Mouse (Mus musculus): ENCODE measurements around the gene Fndc5. TPM values are rescaled to one million over a fixed set of nuclear protein-coding genes. Genes with fewer than 3 reads are reported as not detected.

Fndc5 gene
- polyA plus RNA-seq, 1 experiment from 2014 or later: 2.9 TPM

DNA sequence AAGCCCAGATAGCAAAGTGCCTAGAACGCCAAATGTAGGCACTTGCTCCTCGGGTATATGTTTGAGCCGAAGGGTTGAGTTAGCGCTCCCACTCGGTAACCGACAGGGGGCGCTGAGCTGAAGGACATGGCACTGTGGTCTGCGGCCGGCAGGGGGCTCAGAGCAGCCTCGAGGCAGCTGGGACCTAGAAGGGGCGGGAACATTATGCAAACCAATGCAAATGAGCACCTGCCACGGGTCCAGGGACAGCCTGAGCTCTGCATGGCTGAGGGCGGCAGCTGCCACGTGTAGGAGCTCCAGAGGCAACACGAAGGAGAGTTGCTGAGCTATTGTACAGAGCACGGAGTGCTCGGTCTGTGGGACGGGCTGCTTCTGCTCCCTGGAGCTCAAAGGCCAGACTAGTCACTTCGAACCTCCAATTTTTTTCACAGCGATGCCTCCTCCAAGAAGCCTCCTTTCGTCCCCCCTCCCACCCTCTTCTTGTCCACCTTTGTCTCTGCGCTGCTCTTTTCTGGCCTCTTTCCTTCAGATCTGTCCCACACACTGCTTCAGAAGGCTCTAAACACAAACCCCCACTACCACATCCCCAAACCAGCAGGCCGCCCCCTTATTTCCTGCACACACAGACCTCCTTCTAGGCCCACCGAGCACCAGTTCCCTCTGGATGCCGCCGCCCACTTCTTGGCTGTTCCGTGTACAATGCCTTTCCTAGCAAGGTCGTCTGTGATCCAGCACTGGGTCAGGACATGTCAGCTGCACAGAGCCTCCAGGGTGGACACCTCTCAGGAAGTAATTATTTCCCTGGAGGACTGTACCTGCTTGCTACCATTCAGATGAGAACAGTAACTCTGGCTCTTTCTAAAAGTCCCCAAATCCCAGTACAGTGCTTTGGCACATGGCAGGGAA, 23.5 kb upstream of the Fndc5 start:
- ATAC-seq: peak; percentile 70
- Histone ChIP-seq H3K4me2 (replicated peaks) (0 out of 2 replicates have a peak overlapping the region, but pooled peaks have one; percentile 41), H3K4me1 (replicated peaks) (peaks cover 20% of the 10 kb centered on the region), H3K4me3 (replicated peaks) (no peak overlapping the region), H3K9me3 (no peaks in the 10 kb centered on the region), H3K27me3 (replicated peaks) (0 out of 2 replicates have a peak, but pooled peaks cover 3% of the 10 kb centered on the region), H3K27ac (no peak overlapping the region), H3K9ac (no peak overlapping the region), H3K36me3 (no peaks in the 10 kb centered on the region)
- WGBS: 37% methylated on average over 28 of the region's 28 CpGs

DNA sequence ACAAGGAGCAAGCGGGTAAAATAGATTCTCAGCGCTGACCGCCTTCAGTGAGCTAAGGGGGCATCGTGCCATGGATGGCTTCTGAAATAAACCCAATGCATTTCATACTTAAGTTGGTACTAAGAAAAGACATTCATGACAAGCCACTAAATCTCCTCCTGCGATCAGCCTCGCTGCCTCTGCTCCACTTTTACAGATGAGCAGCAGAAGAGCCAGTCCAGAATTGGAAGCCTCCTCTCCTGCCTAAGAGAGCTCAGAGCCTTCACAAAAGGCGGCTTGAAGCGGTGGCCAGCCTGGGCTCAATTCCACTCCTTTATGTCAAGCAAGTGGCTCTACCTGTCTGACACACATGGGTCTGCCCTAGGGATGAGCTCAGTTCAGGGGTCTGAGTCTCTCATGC, 20.1 kb upstream of the Fndc5 start:
- no peak overlapping the region for H3K4me3 ChIP-seq (replicated peaks)
- H3K4me1 ChIP-seq (replicated peaks): peaks cover 18% of the 10 kb centered on the region
- no peak overlapping the region for H3K27ac ChIP-seq
- H3K36me3 ChIP-seq: no peaks in the 10 kb centered on the region
- no peak for ATAC-seq
- peaks cover 31% of the 10 kb centered on the region for H3K27me3 ChIP-seq (replicated peaks)
- H3K9me3 ChIP-seq: no peaks in the 10 kb centered on the region
- no peak overlapping the region for H3K9ac ChIP-seq
- WGBS: 89% methylated on average over 8 of the region's 8 CpGs
- no peak overlapping the region for H3K4me2 ChIP-seq (replicated peaks)

DNA sequence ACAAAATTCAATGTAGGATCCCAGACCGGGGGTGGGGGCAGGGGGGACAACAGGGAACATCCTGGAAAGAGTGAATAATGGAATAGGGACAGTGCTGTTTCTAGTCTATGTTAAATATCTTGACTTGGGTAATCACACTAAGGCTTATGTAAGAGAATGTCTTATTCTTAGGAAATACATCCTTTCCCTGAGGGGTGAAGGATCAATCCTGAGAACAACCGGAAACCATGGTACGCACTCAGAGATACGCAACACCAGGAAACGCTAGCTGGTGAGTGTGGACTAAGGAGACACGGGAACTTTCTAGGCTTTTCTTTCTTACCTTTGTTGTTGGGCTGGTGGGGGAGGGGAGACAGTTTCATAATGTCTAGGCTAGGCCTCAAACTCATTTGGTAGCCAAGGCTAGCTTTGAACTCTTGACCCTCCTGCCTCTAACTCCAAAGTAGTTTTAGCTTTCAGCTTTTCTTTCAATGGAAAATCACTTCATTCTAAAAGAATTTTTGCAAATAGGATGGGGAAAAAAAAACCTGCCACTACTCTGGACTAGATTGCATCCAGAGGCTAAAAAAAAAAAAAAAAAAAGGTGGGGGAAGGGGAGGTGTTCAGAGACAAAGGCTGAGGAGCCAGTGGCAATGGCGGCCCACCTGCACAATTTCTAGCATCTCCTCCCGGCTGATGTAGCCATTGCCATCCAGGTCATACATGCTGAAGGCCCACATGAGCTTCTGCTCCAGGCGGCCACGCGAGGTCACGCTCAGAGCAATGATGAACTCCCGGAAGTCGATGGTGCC, 18.9 kb upstream of the Fndc5 start:
- H3K9ac ChIP-seq: no peak overlapping the region
- H3K27me3 ChIP-seq (replicated peaks): peaks cover 40% of the 10 kb centered on the region
- H3K4me1 ChIP-seq (replicated peaks): peaks cover 14% of the 10 kb centered on the region
- no peak overlapping the region for H3K4me3 ChIP-seq (replicated peaks)
- H3K36me3 ChIP-seq: no peaks in the 10 kb centered on the region
- no peaks in the 10 kb centered on the region for H3K9me3 ChIP-seq
- H3K4me2 ChIP-seq (replicated peaks): no peak overlapping the region
- no peak overlapping the region for H3K27ac ChIP-seq
- ATAC-seq: no peak
- WGBS: 85% methylated on average over 14 of the region's 14 CpGs

DNA sequence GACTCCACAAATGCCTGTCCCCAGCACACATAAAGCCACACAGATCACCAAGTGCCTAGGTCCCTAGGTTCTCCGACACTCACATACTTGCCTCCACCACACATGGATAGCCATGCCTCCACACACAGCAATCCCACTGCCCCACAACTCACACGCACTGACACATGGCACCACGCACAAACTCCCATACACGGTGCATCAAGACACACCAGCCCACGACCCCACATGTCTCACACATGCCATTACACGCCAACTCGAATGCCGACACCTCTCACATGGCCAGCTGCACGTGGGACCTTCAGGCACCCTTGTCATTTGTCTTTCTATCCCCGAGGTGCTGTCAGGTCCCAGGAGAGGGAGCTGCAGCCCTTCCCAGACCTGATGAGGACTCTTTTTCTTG, 17.1 kb upstream of the Fndc5 start:
- peaks cover 50% of the 10 kb centered on the region for H3K27me3 ChIP-seq (replicated peaks)
- WGBS: 73% methylated on average over 10 of the region's 10 CpGs

DNA sequence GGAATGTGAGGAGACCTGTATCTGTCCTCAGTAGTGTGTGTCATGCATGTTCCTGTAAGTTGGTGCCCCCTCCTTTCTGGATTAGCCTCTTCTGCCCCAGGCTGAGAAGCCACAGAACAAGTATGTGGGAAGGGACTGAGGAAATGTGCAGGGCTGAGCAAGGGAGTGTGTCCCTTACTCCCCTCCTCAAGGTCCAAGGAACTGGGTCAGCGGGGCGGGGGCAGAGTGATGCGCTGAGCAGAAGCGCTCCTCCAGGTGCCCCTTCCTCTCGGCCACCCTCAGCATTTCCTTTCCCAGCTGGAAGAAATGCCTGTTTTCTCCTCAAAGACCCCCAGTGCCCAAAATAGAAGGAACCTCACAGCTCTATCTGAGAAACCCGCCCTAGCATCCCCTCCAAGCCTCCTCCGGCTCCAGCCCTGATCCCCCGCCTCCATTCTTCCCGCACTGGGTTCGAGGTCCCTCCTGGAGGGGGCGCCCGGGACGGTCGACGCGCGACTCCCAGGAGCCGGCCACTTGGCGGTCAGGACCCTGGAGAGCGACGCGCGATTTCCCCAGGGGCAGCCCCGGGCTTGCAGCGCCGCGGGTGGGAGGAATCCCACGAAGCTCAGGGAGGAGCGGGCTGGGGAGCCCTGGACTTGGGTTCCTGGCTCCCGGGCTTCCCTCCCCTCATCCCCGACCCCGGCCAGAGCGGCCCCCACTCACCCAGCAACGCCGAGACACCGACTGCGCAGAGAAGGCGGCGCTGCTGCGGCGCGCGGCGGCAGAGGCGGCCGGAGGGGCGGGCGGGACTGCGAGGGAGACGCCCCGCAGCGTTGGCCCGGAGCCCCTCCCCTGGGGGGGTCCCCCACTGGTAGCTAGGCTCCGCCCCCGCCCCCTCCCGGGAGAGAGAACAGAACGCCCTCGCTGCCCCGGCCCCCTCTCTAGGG, 16.0 kb upstream of the Fndc5 start:
- H3K4me3 ChIP-seq (replicated peaks): peak overlapping the region; percentile 49
- no peaks in the 10 kb centered on the region for H3K9me3 ChIP-seq
- H3K4me1 ChIP-seq (replicated peaks): peaks cover 25% of the 10 kb centered on the region
- peak; percentile 66 for ATAC-seq
- H3K4me2 ChIP-seq (replicated peaks): peak overlapping the region; percentile 97
- 2% methylated on average over 50 of the region's 59 CpGs for WGBS
- no peak overlapping the region for H3K9ac ChIP-seq
- no peak overlapping the region for H3K27ac ChIP-seq
- H3K27me3 ChIP-seq (replicated peaks): peaks cover 50% of the 10 kb centered on the region
- no peaks in the 10 kb centered on the region for H3K36me3 ChIP-seq

More for the DNA sequence above, 17.1 kb upstream of the Fndc5 start:
- Histone ChIP-seq H3K9me3 (no peaks in the 10 kb centered on the region), H3K36me3 (no peaks in the 10 kb centered on the region), H3K4me2 (replicated peaks) (no peak overlapping the region), H3K9ac (no peak overlapping the region), H3K4me3 (replicated peaks) (no peak overlapping the region), H3K4me1 (replicated peaks) (peaks cover 15% of the 10 kb centered on the region), H3K27ac (no peak overlapping the region)
- ATAC-seq: no peak

DNA sequence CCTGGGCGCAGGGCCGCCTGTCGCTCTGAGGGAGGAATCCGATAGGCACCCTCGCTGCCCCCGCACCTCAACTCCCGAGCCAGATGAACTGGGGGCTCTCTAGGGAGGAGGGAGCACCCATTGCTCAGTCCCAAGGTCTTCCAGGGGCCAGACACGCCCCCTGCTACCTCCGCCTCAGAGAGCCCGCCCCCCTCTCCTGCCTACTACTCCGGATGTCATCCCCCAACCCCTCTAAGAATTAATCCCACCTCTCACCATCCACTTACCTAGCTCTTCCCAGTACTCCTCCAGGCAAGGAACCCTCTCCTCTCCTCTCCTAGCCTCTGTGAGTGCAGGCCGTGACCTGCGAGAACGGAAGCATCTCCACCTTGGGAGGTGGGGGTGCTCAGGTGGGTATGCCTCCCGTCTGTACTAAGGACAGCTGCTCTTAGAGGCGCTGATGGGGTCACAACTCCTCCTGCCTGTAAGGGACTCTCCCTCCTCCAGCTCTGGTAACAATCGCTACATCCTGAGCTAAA, 15.2 kb upstream of the Fndc5 start, which contains the start of gene Hpca:
TSS of gene Hpca (minus strand) at position 468 of the 518 bp plus-strand sequence.
- no peak within 1 kb of the TSS for H3K27ac ChIP-seq
- peaks cover 52% of the 10 kb centered on the region for H3K27me3 ChIP-seq (replicated peaks)
- peak within 1 kb of the TSS; percentile 49 for H3K4me3 ChIP-seq (replicated peaks)
- H3K9ac ChIP-seq: no peak within 1 kb of the TSS
- 2% methylated on average over 17 of the region's 17 CpGs for WGBS
- peaks cover 31% of the 10 kb centered on the region for H3K4me1 ChIP-seq (replicated peaks)
- ATAC-seq: peak; percentile 11; the same call in 1 of the 2 replicates
- H3K4me2 ChIP-seq (replicated peaks): peak within 1 kb of the TSS; percentile 97
- no peaks in the 10 kb centered on the region for H3K36me3 ChIP-seq
- H3K9me3 ChIP-seq: no peaks in the 10 kb centered on the region

DNA sequence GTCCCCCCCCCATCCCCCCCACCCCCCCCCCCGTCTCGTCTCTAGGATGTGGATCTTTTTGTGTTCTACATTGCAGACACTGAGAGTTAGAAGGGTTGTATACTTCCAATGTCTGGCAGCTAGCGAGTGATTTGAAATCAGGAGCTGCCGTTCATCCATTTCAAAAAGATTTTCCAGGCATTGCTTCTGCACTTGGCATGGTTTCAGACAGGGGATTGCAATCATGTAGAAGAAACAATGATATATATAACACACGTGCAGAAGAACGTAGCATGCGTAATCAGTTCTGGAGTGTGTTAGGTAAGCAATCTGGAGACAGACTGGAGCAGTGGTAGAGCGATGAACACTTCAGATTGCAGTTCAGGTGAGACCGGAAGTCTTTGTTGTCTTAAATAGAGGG, 14.7 kb upstream of the Fndc5 start:
- H3K4me3 ChIP-seq (replicated peaks): no peak overlapping the region
- H3K4me2 ChIP-seq (replicated peaks): no peak overlapping the region
- 25% methylated on average over 9 of the region's 9 CpGs for WGBS
- H3K9ac ChIP-seq: no peak overlapping the region
- H3K9me3 ChIP-seq: no peaks in the 10 kb centered on the region
- ATAC-seq: no peak
- peaks cover 31% of the 10 kb centered on the region for H3K4me1 ChIP-seq (replicated peaks)
- H3K36me3 ChIP-seq: no peaks in the 10 kb centered on the region
- peaks cover 52% of the 10 kb centered on the region for H3K27me3 ChIP-seq (replicated peaks)
- no peak overlapping the region for H3K27ac ChIP-seq

DNA sequence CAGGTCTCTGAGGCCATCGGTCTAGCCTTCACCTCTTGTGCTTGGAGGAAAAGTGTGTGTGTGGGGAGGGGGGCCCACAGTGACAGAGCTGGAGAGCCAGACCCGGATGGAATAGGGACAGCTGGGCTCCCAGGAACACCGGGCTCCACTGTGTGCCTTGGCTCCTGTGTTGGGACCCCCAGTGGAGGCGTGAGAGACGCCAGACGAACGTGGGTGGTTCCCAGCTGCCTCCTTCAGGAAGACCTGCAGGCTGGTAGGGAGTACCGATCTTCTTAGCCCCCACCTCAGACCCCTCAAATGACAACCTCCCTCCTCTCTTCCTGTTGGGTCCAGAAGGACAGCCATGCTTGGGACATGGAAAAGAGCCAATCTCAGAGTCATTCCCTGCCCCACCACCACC, 14.1 kb upstream of the Fndc5 start:
- H3K9me3 ChIP-seq: no peaks in the 10 kb centered on the region
- H3K4me2 ChIP-seq (replicated peaks): no peak overlapping the region
- H3K4me3 ChIP-seq (replicated peaks): no peak overlapping the region
- H3K27me3 ChIP-seq (replicated peaks): peaks cover 52% of the 10 kb centered on the region
- no peak overlapping the region for H3K27ac ChIP-seq
- H3K4me1 ChIP-seq (replicated peaks): peaks cover 31% of the 10 kb centered on the region
- H3K36me3 ChIP-seq: no peaks in the 10 kb centered on the region
- no peak for ATAC-seq
- 27% methylated on average over 8 of the region's 8 CpGs for WGBS
- H3K9ac ChIP-seq: no peak overlapping the region

DNA sequence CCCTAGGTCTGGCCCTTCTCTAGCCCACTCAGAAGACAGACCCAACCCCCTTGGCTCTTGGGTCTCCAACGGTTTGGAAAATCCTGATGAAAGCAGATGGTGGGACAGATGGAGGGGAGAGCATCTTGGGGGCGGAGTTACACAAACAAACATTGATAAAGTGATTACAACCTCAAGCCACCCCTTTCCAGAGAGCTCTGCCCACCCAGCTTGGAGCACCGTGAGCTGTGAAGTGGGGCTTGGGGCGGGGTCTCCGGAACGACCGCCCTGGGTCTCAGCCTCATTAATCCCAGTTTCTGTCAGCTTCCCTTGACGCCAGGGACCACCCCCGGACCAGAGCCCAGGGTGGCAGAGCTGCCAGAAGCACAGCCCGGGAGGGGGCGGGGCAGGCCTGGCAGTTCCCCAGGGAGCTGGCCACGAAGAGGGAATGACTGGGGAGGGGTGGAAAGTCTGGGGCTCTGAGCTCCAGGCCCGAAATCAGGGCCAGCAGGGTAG, 12.1 kb upstream of the Fndc5 start:
- 5% methylated on average over 13 of the region's 13 CpGs for WGBS
- H3K4me2 ChIP-seq (replicated peaks): peak overlapping the region; percentile 34
- no peaks in the 10 kb centered on the region for H3K9me3 ChIP-seq
- peaks cover 40% of the 10 kb centered on the region for H3K27me3 ChIP-seq (replicated peaks)
- H3K4me3 ChIP-seq (replicated peaks): peak overlapping the region; percentile 9; the same call in 1 of the 2 replicates
- no peaks in the 10 kb centered on the region for H3K36me3 ChIP-seq
- ATAC-seq: no peak
- H3K9ac ChIP-seq: no peak overlapping the region
- H3K4me1 ChIP-seq (replicated peaks): peaks cover 35% of the 10 kb centered on the region
- no peak overlapping the region for H3K27ac ChIP-seq

DNA sequence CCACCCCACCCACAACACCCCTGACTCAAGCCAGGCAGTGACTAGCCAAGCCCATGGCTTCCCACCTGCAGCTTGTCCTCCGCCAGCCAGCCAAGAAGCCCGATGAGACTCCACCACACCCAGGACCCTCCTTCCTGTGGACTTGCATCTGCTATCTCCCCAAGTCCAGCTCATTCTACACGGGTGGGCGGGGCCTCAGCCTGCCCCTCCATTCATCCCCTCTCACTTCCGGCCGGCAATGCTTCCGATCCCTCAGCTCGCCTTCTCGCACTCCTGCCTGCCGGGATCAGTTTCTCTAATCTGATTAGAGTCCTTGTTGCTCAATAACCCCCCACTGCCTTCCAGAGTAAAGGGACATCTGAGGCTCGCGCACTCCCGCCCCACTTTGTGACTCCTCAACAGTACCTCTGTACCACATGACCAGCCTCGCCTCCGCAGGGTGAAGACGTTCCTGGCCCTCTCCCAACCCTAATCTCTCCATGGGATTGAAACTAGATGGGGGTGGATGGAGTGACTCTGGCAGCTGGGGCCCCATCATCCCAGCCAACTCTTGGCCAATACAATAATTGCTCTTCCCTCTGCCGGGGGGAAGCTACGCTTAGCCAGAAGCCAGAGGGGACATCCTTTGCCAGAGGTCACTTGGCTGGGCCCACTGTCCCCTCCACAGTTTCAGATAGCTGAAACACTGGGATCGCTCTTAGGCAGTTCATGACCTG, 10.9 kb upstream of the Fndc5 start:
- 0 out of 2 replicates have a peak, but pooled peaks have one; percentile 14 for ATAC-seq
- 17% methylated on average over 19 of the region's 19 CpGs for WGBS
- Histone ChIP-seq H3K9me3 (no peaks in the 10 kb centered on the region), H3K9ac (no peak overlapping the region), H3K4me2 (replicated peaks) (peak overlapping the region; percentile 50), H3K27me3 (replicated peaks) (peaks cover 32% of the 10 kb centered on the region), H3K27ac (no peak overlapping the region), H3K36me3 (no peaks in the 10 kb centered on the region), H3K4me3 (replicated peaks) (peak overlapping the region; percentile 18; the same call in 1 of the 2 replicates), H3K4me1 (replicated peaks) (peaks cover 42% of the 10 kb centered on the region)
